Mouse (Mus musculus): ENCODE measurements at regions not wholly inside any gene's neighbourhood (a gene's known extent, or its start where the extent isn't known, plus 50 kb on each side); places are given as distances from the start of the nearest gene placed in this dataset.

DNA sequence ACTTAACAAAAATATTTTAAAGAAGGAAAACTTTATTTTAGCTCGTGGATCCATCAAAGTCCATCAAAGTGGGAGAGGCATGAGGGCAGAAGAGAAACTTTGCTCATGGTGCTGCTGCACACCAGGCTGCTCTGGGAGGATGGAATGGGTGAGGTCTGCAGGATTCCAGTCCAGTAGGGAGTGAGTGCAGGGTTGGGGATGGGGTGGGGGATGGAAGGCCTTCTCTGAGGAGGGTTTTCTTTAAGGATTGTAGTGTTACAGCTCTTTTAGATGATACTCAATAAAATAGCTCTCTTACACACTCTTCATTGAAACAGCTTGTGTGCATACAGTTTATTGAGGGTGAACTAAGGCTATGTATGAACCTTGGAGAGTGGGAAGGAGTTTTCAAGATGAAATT lies 195.0 kb downstream of the Pros1 start:
- TF ChIP-seq POLR2A (IDR thresholded peaks at IDR 0.05; ENCODE audit: insufficient read length, low read depth) = no peak
- no peak for TF ChIP-seq POLR2AphosphoS2 (IDR thresholded peaks at IDR 0.05; ENCODE audit: insufficient read length, low read depth)
- TF ChIP-seq E2F4 (IDR thresholded peaks at IDR 0.05; ENCODE audit: insufficient read depth) = no peak
- TF ChIP-seq TCF12 (IDR thresholded peaks at IDR 0.05; ENCODE audit: insufficient read depth, poor library complexity, severe bottlenecking) = no peak
- TF ChIP-seq MYOG (IDR thresholded peaks at IDR 0.05; ENCODE audit: control insufficient read depth in 1 of 3, insufficient read depth in 1 of 3, insufficient read length in 2 of 3, low read depth in 2 of 3) = no peak
- no peak for TF ChIP-seq MYOD1 (IDR thresholded peaks at IDR 0.05; ENCODE audit: control insufficient read depth in 1 of 3, insufficient read length in 2 of 3, low read depth in 2 of 3)
